Mouse (Mus musculus) right cerebral cortex, adult 18-20 months (tissue): ENCODE data around the gene Hspb8.
"Not testable (repeated sequence)": the region's sequence is repeated elsewhere in the genome, so short reads cannot be mapped to it uniquely, and the experiment has no call there.

Experiments
- DNase-seq: peaks from one replicate; pipeline ENCODE4 v3.0.0; 2022; ENCODE audit warnings: mixed read lengths

Hspb8 gene

DNA sequence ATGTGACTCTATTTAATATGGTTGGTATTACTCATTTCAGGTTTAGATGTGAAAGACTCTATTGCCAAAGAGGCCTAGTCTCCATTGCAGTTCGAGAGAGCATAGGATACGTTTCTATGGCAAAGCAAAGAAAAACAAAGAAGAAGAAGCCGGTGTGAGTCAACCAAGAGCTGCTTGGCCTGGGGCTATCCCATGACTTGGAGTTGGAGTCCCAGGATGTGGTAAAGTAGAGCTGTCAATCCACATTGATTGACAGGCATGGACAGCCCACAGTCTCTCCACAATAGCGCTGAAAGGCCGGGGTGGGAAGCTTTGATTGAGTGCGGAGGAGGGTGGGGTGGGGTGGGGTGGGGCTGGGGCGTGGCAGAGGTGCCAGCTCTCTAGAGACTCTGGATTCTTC, 10.2 kb upstream of the Hspb8 start:
- no peak for DNase-seq

DNA sequence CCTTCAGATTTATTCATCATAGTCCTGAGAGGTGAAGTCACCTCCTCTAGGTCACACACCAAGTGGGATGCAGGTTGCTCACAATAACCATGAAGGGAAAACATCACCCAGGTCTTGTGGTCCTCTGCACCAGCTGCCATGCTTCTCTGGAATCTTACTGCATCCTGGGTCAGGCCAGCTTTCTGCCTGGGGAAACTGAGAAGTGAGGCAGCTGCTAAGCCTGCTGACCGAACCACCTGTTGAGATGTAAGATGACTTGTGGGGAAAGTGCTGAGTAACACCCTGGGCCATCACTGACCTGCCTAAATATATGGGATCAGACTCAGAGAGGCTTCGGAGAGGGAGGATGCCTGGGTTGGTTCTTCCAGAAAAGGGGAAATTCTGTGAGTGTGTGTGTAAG, 4.0 kb upstream of the Hspb8 start:
- DNase-seq, result no peak

DNA sequence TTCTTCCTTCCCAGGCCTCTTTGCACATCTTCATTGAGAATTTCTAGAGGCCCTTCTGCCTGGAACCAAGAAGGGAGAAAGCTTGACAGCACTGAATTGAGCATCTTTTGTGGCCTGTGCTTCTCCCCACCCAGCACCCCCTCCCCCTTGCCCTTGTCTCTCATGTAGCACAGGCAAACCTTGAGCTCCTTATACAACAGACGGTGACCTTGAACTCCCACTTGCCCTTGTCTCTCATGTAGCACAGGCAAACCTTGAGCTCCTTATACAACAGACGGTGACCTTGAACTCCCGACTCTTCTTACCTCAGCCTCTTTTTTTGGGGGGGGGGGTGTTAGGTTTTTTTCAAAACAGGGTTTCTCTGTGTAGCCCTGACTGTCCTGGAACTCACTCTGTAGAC, 3.0 kb upstream of the Hspb8 start:
- DNase-seq, result not testable (repeated sequence)

GRCm38 (mm10) chr5:116425273-116425672, 2.6 kb upstream of the Hspb8 start:
- DNase-seq, result no peak

DNA sequence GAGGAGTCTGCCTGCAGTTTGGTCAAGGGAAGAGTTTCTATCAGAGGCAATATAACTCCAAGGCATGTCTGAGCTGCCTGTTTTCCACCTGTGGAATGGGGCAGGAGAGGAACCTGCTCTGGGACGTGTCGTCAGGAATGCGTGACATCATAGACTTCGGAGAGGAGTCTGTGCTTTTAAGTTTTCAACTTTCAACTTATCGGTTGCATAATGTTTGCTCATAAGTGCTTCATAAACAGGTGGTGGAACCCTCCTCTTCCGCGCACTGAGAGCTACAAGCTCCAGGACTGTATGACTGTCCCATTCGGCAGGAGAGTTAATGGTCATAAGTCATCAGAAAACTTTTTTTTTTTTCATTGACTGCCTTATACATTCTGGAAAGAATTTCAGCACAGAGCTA, 1.1 kb upstream of the Hspb8 start:
- no peak for DNase-seq

DNA sequence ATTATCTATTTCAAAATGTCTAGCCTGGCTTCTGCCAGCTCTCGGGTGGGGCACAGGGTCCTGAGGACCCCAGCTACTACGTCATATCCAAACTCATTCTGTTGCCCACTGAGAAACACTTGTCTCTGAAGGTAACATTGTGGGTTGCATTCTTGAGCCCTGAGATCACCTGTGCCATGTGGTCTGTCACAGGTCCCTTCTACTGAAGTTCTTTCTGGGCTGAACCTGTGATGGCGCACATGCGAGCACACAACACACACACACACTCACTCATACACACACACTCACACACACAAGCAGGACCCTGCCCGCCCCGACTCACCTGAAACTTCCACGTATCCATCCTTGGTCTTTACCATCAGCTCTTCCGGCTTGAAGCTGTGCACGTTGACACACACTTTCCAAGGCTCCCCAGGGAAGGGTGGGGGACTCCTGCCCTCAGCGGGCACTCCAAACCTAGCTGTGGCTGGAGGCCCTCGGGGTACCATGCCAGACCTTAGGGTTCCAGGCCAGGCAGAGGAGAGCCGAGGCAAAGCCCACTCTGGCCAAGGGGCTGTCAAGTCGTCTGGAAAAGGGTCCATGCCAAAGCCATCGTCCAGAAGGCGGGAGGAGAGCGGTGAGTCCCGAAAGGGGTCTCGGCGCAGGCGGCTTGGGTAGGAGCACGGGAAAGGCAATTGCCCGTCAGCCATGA, 728 bp downstream of the Hspb8 start:
- no peak for DNase-seq

DNA sequence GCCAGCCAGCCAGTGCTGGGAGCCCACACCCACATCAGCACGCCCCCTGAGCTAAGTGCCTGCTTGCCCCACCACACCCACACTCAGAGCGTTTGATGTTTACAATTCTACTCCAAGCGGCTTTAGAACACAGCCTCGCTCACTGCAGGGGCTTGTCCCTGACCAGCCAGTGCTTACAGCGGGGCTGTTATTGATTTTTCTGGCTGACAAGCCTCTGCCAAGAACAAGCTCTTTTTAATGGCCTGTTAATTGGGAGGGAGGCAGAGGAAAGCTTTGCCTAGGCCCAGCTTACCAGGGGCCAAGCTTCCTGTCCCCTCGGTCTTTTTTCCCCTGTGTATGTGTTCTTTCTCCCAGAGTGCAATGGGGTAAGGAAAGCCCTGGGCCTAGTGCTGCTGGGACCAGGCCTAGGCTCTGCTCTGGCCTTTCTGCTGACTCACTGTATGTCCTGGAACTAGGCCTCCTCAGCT, 1.9 kb downstream of the Hspb8 start:
- peak; percentile 35 for DNase-seq

GRCm38 (mm10) chr5:116420213-116420612, 2.5 kb downstream of the Hspb8 start:
- DNase-seq, result no peak

DNA sequence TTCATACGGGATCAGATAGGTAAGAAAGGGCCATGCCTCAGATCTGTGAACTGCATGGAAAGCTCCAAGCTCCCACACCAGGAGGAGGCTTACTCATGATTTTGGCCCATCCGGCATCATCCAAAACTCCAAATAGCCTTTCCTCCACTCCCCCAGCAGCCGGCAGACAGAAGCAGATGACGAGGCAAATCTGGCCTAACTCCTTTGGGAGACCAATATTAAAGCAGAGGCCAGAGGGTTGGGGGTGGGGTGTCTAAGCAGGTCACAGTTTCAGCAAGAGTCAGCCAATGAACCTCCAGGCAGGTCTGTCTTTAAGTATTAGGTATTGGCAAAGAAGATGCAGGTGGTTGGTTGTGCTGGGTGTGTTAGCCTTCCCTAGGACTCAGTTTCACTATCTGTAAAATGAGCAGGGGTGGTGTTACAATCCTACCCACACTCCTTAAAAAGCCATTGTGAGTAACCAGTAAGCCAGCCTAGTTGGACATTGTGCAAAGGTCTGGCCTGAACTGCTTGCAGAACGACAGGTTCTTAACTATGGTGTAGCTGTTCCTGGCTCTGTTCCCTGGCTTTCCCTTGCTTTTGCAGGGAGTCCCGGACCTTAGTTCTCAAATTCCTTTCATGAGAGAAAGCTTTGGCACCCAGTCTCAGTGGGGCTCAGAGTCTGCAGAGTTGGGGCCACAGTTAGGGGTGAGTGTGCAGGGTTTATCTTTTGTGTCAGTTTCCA, 3.2 kb downstream of the Hspb8 start:
- no peak for DNase-seq

GRCm38 (mm10) chr5:116416208-116416607, 6.5 kb downstream of the Hspb8 start:
- no peak for DNase-seq

GRCm38 (mm10) chr5:116409689-116410590, 12.7 kb downstream of the Hspb8 start:
- no peak for DNase-seq

GRCm38 (mm10) chr5:116408965-116409364, 13.7 kb downstream of the Hspb8 start:
- no peak for DNase-seq

DNA sequence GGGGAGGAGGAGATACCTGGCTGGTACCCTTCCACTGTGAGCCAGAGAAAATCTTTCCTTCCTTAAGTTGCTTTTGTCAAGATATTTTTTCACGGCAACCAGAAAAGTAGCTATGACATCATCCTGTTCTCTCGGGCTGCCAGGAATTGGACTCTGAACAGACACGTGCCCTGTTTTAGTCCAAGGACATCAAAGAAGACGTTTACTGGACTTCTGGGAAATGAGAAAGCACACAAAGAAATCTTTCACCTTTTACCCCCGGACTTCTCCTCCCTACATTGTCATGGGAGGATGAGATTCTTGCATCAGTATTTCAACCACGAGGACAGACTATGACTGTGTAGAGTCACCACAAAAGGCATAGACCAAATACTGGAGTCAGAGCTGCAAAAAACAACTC, 14.7 kb downstream of the Hspb8 start:
- no peak for DNase-seq

GRCm38 (mm10) chr5:116407321-116407720, 15.3 kb downstream of the Hspb8 start:
- no peak for DNase-seq

DNA sequence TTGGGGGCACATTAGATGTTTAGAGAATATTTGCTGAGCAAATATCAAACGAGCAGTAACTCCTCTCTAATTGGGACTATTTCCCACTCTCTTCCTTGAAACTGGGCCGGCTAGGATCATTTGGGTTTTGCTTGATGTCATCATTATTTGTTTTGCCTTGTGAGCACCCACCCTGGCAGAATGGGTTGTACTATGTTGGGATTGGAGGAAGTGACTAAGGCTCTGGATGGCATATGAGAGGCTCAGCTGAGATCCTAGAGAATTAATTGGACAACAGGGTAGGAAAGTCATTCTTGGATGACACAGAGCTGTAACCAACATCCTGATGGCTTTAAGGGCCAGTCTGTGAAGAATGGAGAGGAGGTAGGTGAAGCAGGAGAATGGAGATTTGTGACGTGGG, 16.2 kb downstream of the Hspb8 start:
- no peak for DNase-seq

DNA sequence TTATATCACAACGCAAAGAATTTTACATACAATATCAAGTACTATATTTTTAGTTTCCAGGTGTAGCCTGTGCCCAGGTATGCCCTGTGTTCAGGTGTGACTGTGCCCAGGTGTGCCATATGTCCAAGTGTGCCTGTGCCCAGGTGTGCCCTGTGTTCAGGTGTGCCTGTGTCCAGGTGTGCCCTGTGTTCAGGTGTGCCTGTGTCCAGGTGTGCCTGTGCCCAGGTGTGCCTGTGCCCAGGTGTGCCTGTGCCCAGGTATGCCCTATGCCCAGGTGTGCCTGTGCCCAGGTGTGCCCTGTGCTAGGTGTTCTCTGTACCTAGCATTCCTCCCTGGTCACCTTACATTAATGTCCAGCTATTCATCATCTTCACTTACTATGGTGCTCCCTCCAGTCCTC, 16.7 kb downstream of the Hspb8 start:
- DNase-seq, result no peak

- no peak for DNase-seq
Observed at GRCm38 (mm10) chr5:116404063-116404462, 18.6 kb downstream of the Hspb8 start.

- no peak for DNase-seq
Observed at GRCm38 (mm10) chr5:116400801-116401200, 21.9 kb downstream of the Hspb8 start.

GRCm38 (mm10) chr5:116400042-116400730, 22.5 kb downstream of the Hspb8 start:
- no peak for DNase-seq

- DNase-seq, result no peak
Observed at GRCm38 (mm10) chr5:116396104-116396503, 26.6 kb downstream of the Hspb8 start.

- DNase-seq, result no peak
Observed at GRCm38 (mm10) chr5:116392603-116393002, 30.1 kb downstream of the Hspb8 start.

DNA sequence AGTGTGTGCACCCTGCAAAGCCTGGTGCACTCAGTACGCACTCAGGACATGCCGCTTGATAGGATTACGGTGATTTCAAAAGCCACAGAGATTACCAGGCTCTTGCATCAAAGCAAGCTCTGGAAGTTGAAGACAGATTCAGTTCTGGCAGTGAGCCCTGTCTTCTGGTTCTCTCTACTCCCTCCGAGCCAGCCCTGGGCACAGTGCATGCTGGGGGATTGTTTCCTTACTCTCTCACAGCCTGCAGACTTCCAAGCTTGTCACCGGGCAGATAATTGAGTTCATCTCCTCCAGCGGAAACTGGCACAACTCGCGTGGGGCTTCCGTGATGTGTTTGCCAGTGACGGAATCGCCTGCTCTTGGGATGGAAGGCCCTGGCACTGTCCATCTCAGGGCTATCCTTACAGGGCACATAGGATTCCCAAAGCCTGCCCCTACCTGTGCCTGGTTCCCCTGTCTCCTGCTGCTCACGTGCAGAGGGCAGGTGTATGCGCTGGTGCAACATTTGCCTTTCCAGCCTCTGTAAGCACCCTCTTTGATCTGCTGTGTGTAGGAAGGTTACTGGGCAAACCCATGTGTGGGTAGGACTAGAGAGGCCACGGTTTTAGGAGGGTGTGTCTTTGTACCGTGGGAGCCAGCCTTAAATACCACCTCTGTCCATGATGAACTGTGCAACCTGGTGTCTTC, 32.7 kb downstream of the Hspb8 start:
- DNase-seq, result peak; percentile 62
